Mouse (Mus musculus): ENCODE data around the gene Flrt3.

DNA sequence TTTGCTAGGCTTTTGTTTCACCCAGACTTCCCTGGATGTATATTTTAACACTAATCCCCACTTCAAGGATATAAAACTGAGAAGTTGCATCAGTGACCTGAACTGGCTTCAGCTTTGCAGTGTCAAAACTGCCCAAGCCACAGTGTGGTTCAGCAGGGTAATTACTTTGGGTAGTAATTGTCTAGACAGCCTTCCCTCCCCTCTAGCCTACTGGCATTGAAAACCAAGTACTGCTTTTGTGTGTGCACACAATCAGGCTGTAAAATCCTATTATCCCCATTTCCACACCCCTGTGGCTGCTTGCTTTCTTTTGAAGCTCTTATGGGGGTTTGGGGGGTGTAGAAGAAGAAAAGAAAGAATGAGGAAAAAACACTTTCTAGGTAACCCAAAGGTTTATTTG lies 17.8 kb downstream of the Flrt3 start:
- TF ChIP-seq CTCF (IDR thresholded peaks at IDR 0.05; ENCODE audit: low read depth, low read length): no peak
- TF ChIP-seq POLR2AphosphoS5 (IDR thresholded peaks at IDR 0.05; ENCODE audit: insufficient replicate concordance, low read depth, low read length): no peak
- no peak for TF ChIP-seq GATA1 (IDR thresholded peaks at IDR 0.05; ENCODE audit: borderline replicate concordance, low read length)
- TF ChIP-seq TAL1 (conservative IDR thresholded peaks at IDR 0.05; ENCODE audit: low read depth, low read length): no peak
